Mouse (Mus musculus) MEL (cell line): Measurements from ENCODE around the gene Helt. TPM values are rescaled to one million over a fixed set of nuclear protein-coding genes. Genes with fewer than 3 reads are reported as not detected.

ENCODE experiments used
- DNase-seq: peaks from one replicate; pipeline ENCODE4 v3.0.0; 2011; ENCODE audit warnings: low read depth, low spot score
- H3K27ac ChIP-seq: 2 replicates; pipeline ENCODE4 v1.5.1; 2012; ENCODE audit warnings: low read depth, mild to moderate bottlenecking, control low read depth, low read length, moderate library complexity; ENCODE audit not compliant: control insufficient read depth
- H3K27me3 ChIP-seq, 2 experiments: fragments of 150-350 bp in 1 of 2; sonication (generic) in 1 of 2; 2 replicates each; pipeline ENCODE4 v1.6.1; 2012; ENCODE audit warnings: low read length in 2 of 2, mild to moderate bottlenecking in 2 of 2, improper control_type of control experiment in 1 of 2, moderate library complexity in 1 of 2; ENCODE audit not compliant: insufficient read depth in 2 of 2, control insufficient read depth in 1 of 2
- H3K36me3 ChIP-seq, 2 experiments: 2 replicates each; pipeline ENCODE4 v1.6.1; 2012 to 2014; ENCODE audit warnings: low read length in 2 of 2, improper control_type of control experiment in 1 of 2, inconsistent platforms in 1 of 2, mild to moderate bottlenecking in 1 of 2; ENCODE audit not compliant: insufficient read depth in 2 of 2, control insufficient read depth in 1 of 2
- H3K4me1 ChIP-seq, 2 experiments: fragments of 150-350 bp in 1 of 2; sonication (generic) in 1 of 2; 2 replicates each; pipeline ENCODE4 v1.6.1; 2012; ENCODE audit warnings: low read length in 2 of 2, improper control_type of control experiment in 1 of 2, mild to moderate bottlenecking in 1 of 2; ENCODE audit not compliant: insufficient read depth in 2 of 2, control insufficient read depth in 1 of 2
- H3K4me3 ChIP-seq, 2 experiments: fragments of 150-350 bp in 1 of 2; sonication (generic) in 1 of 2; 2 replicates each; pipeline ENCODE4 v1.5.1; 2012; ENCODE audit warnings: low read depth in 2 of 2, low read length in 2 of 2, mild to moderate bottlenecking in 2 of 2, moderate library complexity in 2 of 2, control low read depth in 1 of 2, improper control_type of control experiment in 1 of 2; ENCODE audit not compliant: control insufficient read depth in 1 of 2, insufficient read depth in 1 of 2
- H3K79me2 ChIP-seq: 2 replicates; pipeline ENCODE4 v1.6.1; 2012; ENCODE audit warnings: mild to moderate bottlenecking, low read length, moderate library complexity; ENCODE audit not compliant: control insufficient read depth, poor library complexity, insufficient read depth
- H3K9ac ChIP-seq: 2 replicates; pipeline ENCODE4 v1.6.1; 2012; ENCODE audit warnings: low read depth, mild to moderate bottlenecking, control low read depth, low read length, moderate library complexity; ENCODE audit not compliant: control insufficient read depth, poor library complexity, severe bottlenecking
- H3K9me3 ChIP-seq: fragments of 150-350 bp; sonication (generic); replicated peaks from 2 replicates; pipeline ENCODE4 v1.6.1; 2012; ENCODE audit warnings: mild to moderate bottlenecking, low read length, improper control_type of control experiment, moderate library complexity; ENCODE audit not compliant: insufficient read depth
- CHD1 ChIP-seq: IDR thresholded peaks from 2 replicates; pipeline ENCODE4 v1.6.1; 2012; ENCODE audit warnings: low read depth, mild to moderate bottlenecking, inconsistent platforms, low read length, improper control_type of control experiment
- CTCF ChIP-seq, 3 experiments: IDR thresholded peaks in 2 of 3; conservative IDR thresholded peaks in 1 of 3; 2 replicates each; pipeline ENCODE4 v1.5.1; 2011 to 2012; ENCODE audit warnings: low read length in 3 of 3, low read depth in 2 of 3, mild to moderate bottlenecking in 2 of 3, improper control_type of control experiment in 1 of 3, inconsistent platforms in 1 of 3, mixed read lengths in 1 of 3, moderate library complexity in 1 of 3; ENCODE audit not compliant: control insufficient read depth in 1 of 3, insufficient read depth in 1 of 3, poor library complexity in 1 of 3, severe bottlenecking in 1 of 3
- E2F4 ChIP-seq: IDR thresholded peaks from 2 replicates; pipeline ENCODE4 v1.6.1; 2011; ENCODE audit warnings: low read depth, low read length, improper control_type of control experiment, borderline replicate concordance
- ELF1 ChIP-seq: IDR thresholded peaks from 2 replicates; pipeline ENCODE4 v1.6.1; 2014; ENCODE audit warnings: low read depth, mild to moderate bottlenecking, inconsistent platforms, low read length, improper control_type of control experiment, moderate library complexity
- EP300 ChIP-seq, 2 experiments: IDR thresholded peaks; 2 replicates each; pipeline ENCODE4 v1.6.1; 2011; ENCODE audit warnings: improper control_type of control experiment in 2 of 2, low read length in 2 of 2, low read depth in 1 of 2, mild to moderate bottlenecking in 1 of 2
- GATA1 ChIP-seq: IDR thresholded peaks from 2 replicates; pipeline ENCODE4 v1.6.1; 2011; ENCODE audit warnings: low read depth, low read length, improper control_type of control experiment
- MAZ ChIP-seq: IDR thresholded peaks from 2 replicates; pipeline ENCODE4 v1.6.1; 2012; ENCODE audit warnings: low read depth, mild to moderate bottlenecking, inconsistent platforms, low read length, improper control_type of control experiment
- MEF2A ChIP-seq: IDR thresholded peaks from 2 replicates; pipeline ENCODE4 v1.6.1; 2014; ENCODE audit warnings: low read depth, mild to moderate bottlenecking, inconsistent platforms, low read length, improper control_type of control experiment; ENCODE audit not compliant: poor library complexity, insufficient replicate concordance, severe bottlenecking; ENCODE audit errors: extremely low read depth
- MXI1 ChIP-seq: IDR thresholded peaks from 2 replicates; pipeline ENCODE4 v1.6.1; 2011; ENCODE audit warnings: mild to moderate bottlenecking, low read depth, low read length, improper control_type of control experiment
- NELFE ChIP-seq: IDR thresholded peaks from 2 replicates; pipeline ENCODE4 v1.6.1; 2011; ENCODE audit warnings: low read depth, low read length, improper control_type of control experiment
- POLR2A ChIP-seq, 2 experiments: IDR thresholded peaks; 2 replicates each; pipeline ENCODE4 v1.6.1; 2011 to 2012; ENCODE audit warnings: low read length in 2 of 2, mild to moderate bottlenecking in 2 of 2, control low read depth in 1 of 2, improper control_type of control experiment in 1 of 2, low read depth in 1 of 2, moderate library complexity in 1 of 2; ENCODE audit not compliant: control insufficient read depth in 1 of 2, insufficient read depth in 1 of 2, poor library complexity in 1 of 2
- POLR2AphosphoS2 ChIP-seq: IDR thresholded peaks from 2 replicates; pipeline ENCODE4 v1.6.1; 2011; ENCODE audit warnings: low read length, improper control_type of control experiment
- RAD21 ChIP-seq: IDR thresholded peaks from 2 replicates; pipeline ENCODE4 v1.6.1; 2011; ENCODE audit warnings: mild to moderate bottlenecking, low read depth, low read length, improper control_type of control experiment
- RCOR1 ChIP-seq: IDR thresholded peaks from 2 replicates; pipeline ENCODE4 v1.6.1; 2012; ENCODE audit warnings: low read depth, mild to moderate bottlenecking, inconsistent platforms, low read length, improper control_type of control experiment
- SIN3A ChIP-seq: IDR thresholded peaks from 2 replicates; pipeline ENCODE4 v1.6.1; 2012; ENCODE audit warnings: low read length, improper control_type of control experiment, inconsistent platforms
- SMC3 ChIP-seq: IDR thresholded peaks from 2 replicates; pipeline ENCODE4 v1.6.1; 2011; ENCODE audit warnings: low read depth, low read length, improper control_type of control experiment
- TBP ChIP-seq: IDR thresholded peaks from 2 replicates; pipeline ENCODE4 v1.8.0; 2011; ENCODE audit warnings: low read depth, low read length, improper control_type of control experiment
- TCF12 ChIP-seq: IDR thresholded peaks from 2 replicates; pipeline ENCODE4 v1.6.1; 2014; ENCODE audit warnings: low read depth, mild to moderate bottlenecking, inconsistent platforms, low read length, improper control_type of control experiment, moderate library complexity
- USF1 ChIP-seq: IDR thresholded peaks from 2 replicates; pipeline ENCODE4 v1.6.1; 2014; ENCODE audit warnings: low read depth, mild to moderate bottlenecking, inconsistent platforms, low read length, improper control_type of control experiment, moderate library complexity
- USF2 ChIP-seq, 2 experiments: IDR thresholded peaks; 2 replicates each; pipeline ENCODE4 v1.6.1; 2011 to 2012; ENCODE audit warnings: improper control_type of control experiment in 2 of 2, low read length in 2 of 2, borderline replicate concordance in 1 of 2, inconsistent platforms in 1 of 2, low read depth in 1 of 2, mild to moderate bottlenecking in 1 of 2; ENCODE audit not compliant: insufficient read depth in 1 of 2
- ZMIZ1 ChIP-seq: IDR thresholded peaks from 2 replicates; pipeline ENCODE4 v1.6.1; 2012; ENCODE audit warnings: low read depth, mild to moderate bottlenecking, inconsistent platforms, low read length, improper control_type of control experiment, moderate library complexity
- polyA plus RNA-seq, 2 experiments: library from polyadenylated mRNA; stranded (reverse) in 1 of 2; unstranded in 1 of 2; fragments of >175 nt in 1 of 2; fragments of >200 nt in 1 of 2; gene quantifications; 2 replicates each; pipeline versions ENCODE4 v1.2.1 to v1.2.4; 2012; ENCODE audit warnings: low replicate concordance in 2 of 2, low read depth in 1 of 2; ENCODE audit not compliant: insufficient read length in 2 of 2, insufficient read depth in 1 of 2, missing spikeins in 1 of 2
- total RNA-seq: library from RNA; depleted of rRNA; stranded (reverse); fragments of 300-350 nt; gene quantifications from 2 replicates; pipeline ENCODE4 v1.2.3, GENCODE M21; 2012

The Helt gene
- total and polyA plus RNA-seq, 3 experiments, result not detected

DNA sequence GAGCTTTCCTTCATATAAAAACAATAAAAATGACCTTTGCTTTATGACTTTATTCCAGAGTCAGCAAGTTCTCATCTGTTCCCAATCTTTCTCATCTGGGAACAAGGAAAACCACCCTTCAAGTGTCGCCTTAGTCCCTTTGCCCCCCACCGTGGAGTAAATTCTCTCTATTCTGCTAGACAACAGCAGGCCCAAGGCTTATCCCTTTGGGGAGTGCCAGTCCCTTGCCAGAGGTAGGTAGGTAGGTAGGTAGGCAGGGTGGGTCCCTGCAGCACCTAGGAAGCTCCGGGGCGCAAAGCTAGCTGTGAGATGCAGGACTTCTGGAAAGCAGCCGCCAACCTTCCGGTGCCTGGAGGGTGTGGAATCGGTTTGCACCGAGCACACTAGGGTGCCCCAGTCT lies 1.5 kb upstream of the Helt start:
- Histone ChIP-seq H3K27me3 (peaks cover 0 to 4% of the 10 kb centered on the region in 2 experiments; a peak in 2 of 4 replicates), H3K79me2 (no peaks in the 10 kb centered on the region), H3K36me3 (no peaks in the 10 kb centered on the region), H3K9ac (no peak overlapping the region), H3K9me3 (no peaks in the 10 kb centered on the region)
- DNase-seq, result no peak
- TF ChIP-seq POLR2AphosphoS2 (no peak), TBP (no peak), NELFE (no peak), SMC3 (no peak), POLR2A (IDR thresholded peaks at IDR 0.05; ENCODE audit: control insufficient read depth in 1 of 2, insufficient read depth in 1 of 2, low read depth in 1 of 2, low read length in 2 of 2, poor library complexity in 1 of 2) (no peak), CHD1 (no peak), MEF2A (no peak), RCOR1 (no peak)
- TF ChIP-seq, all 39 proteins: peak for 0
- Histone ChIP-seq H3K4me1 (no peaks in the 10 kb centered on the region), H3K27ac (no peak overlapping the region), H3K4me3 (no peak overlapping the region)

DNA sequence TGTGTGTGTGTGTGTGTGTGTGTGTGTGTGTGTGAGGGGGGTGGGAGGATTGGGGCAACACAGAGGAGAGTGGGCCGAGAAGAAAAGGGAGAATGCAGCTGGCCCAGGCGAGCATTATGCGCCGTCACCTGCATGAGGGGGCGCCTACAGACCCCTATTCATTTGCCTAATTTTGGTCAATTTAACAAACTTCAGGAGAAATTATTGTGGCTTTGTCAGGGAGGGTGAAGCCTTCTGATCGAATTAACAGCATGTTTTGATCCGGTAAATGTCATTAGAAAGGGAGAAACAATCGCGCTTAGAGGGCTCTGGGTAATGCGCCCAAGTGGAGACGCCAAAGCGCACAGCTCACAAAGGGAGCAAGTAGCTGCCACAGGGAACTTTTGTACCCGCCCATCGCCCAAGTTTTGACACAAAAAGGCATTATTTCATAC lies 647 bp upstream of the Helt start:
- H3K4me1 ChIP-seq, result no peaks in the 10 kb centered on the region
- no peak overlapping the region for H3K4me3 ChIP-seq
- H3K9me3 ChIP-seq, result no peaks in the 10 kb centered on the region
- no peaks in the 10 kb centered on the region for H3K36me3 ChIP-seq
- H3K79me2 ChIP-seq, result no peaks in the 10 kb centered on the region
- TF ChIP-seq GATA1 (no peak), USF2 (IDR thresholded peaks at IDR 0.05; ENCODE audit: borderline replicate concordance in 1 of 2, insufficient read depth in 1 of 2, low read depth in 1 of 2, low read length in 2 of 2) (no peak), MAZ (no peak), USF1 (no peak), ZMIZ1 (no peak), ELF1 (no peak), SIN3A (no peak), E2F4 (no peak), TCF12 (no peak), EP300 (IDR thresholded peaks at IDR 0.05; ENCODE audit: low read depth in 1 of 2, low read length in 2 of 2) (no peak), NELFE (no peak), CHD1 (no peak), MXI1 (no peak), CTCF (IDR thresholded peaks at IDR 0.05 in 2 of 3, conservative IDR thresholded peaks at IDR 0.05 in 1 of 3; ENCODE audit: control insufficient read depth in 1 of 3, insufficient read depth in 1 of 3, low read depth in 2 of 3, low read length in 3 of 3, poor library complexity in 1 of 3, severe bottlenecking in 1 of 3) (no peak), RAD21 (no peak)
- TF ChIP-seq, all 39 proteins: peak for 0
- DNase-seq, result no peak
- Histone ChIP-seq H3K9ac (no peak overlapping the region), H3K27ac (no peak overlapping the region), H3K27me3 (peaks cover 0 to 4% of the 10 kb centered on the region in 2 experiments; a peak in 2 of 4 replicates)
